Mouse (Mus musculus) ES-E14 (cell line): ENCODE data around the gene Phf24. TPM values are rescaled to one million over a fixed set of nuclear protein-coding genes. Genes with fewer than 3 reads are reported as not detected.

Source experiments
- DNase-seq: peaks from one replicate; pipeline ENCODE4 v3.0.0-alpha.2; 2013; ENCODE audit warnings: low read depth, low spot score
- H3K27ac ChIP-seq: 2 replicates; pipeline ENCODE4 v1.5.1; 2012; ENCODE audit warnings: low read depth, mild to moderate bottlenecking, low read length, moderate library complexity, mixed read lengths; ENCODE audit not compliant: poor library complexity, insufficient read depth, severe bottlenecking
- H3K36me3 ChIP-seq: 2 replicates; pipeline ENCODE4 v1.6.1; 2012; ENCODE audit warnings: mild to moderate bottlenecking, low read length, moderate library complexity, mixed read lengths; ENCODE audit not compliant: control insufficient read depth, poor library complexity, insufficient read depth, severe bottlenecking
- H3K4me1 ChIP-seq, 2 experiments: fragments of 150-350 bp in 1 of 2; sonication (generic) in 1 of 2; 2 replicates each; pipeline ENCODE4 v1.6.1; 2012; ENCODE audit warnings: low read length in 2 of 2, mild to moderate bottlenecking in 1 of 2, mixed read lengths in 1 of 2; ENCODE audit not compliant: control insufficient read depth in 2 of 2, insufficient read depth in 2 of 2, poor library complexity in 1 of 2
- H3K4me3 ChIP-seq, 2 experiments: fragments of 150-350 bp in 1 of 2; sonication (generic) in 1 of 2; 2 replicates each; pipeline ENCODE4 v1.5.1; 2012; ENCODE audit warnings: low read length in 2 of 2, low read depth in 1 of 2, mild to moderate bottlenecking in 1 of 2, mixed read lengths in 1 of 2; ENCODE audit not compliant: insufficient read depth in 1 of 2, poor library complexity in 1 of 2, severe bottlenecking in 1 of 2
- H3K9ac ChIP-seq: 2 replicates; pipeline ENCODE4 v1.6.1; 2012; ENCODE audit warnings: low read depth, mild to moderate bottlenecking, low read length, mixed read lengths; ENCODE audit not compliant: poor library complexity, insufficient read depth, severe bottlenecking
- H3K9me3 ChIP-seq: fragments of 150-350 bp; sonication (generic); 2 replicates; pipeline ENCODE4 v1.6.1; 2012; ENCODE audit warnings: low read depth, mild to moderate bottlenecking, low read length; ENCODE audit not compliant: control insufficient read depth, insufficient read depth
- CHD2 ChIP-seq: IDR thresholded peaks from 2 replicates; pipeline ENCODE4 v1.6.1; 2014; ENCODE audit warnings: mild to moderate bottlenecking, low read depth, low read length, inconsistent platforms
- HCFC1 ChIP-seq: IDR thresholded peaks from 2 replicates; pipeline ENCODE4 v1.6.1; 2012; ENCODE audit warnings: low read length, inconsistent platforms, borderline replicate concordance; ENCODE audit not compliant: insufficient read depth
- MAFK ChIP-seq: IDR thresholded peaks from 2 replicates; pipeline ENCODE4 v1.6.1; 2014; ENCODE audit warnings: mild to moderate bottlenecking, low read depth, low read length, inconsistent platforms; ENCODE audit not compliant: insufficient read depth
- ZC3H11A ChIP-seq: IDR thresholded peaks from 2 replicates; pipeline ENCODE4 v1.6.1; 2012; ENCODE audit warnings: low read depth, mild to moderate bottlenecking, inconsistent platforms, low read length, borderline replicate concordance
- ZNF384 ChIP-seq: IDR thresholded peaks from 2 replicates; pipeline ENCODE4 v1.6.1; 2012; ENCODE audit warnings: low read depth, low read length, inconsistent platforms
- in situ Hi-C, 2 experiments: fragments of 600-800 bp; cut with MboI; formaldehyde crosslinking; loops; one replicate each; pipeline ENCODE4 v1.15.1; 2025; ENCODE audit warnings: low sequenced_read_pairs in 2 of 2, inconsistent platforms in 1 of 2; ENCODE audit not compliant: unreplicated experiment in 2 of 2
- total RNA-seq: library from RNA; depleted of rRNA; stranded (reverse); fragments of 300-350 nt; gene quantifications from 2 replicates; pipeline ENCODE4 v1.2.3, GENCODE M21; 2012

Gene Phf24
- total RNA-seq, 1 experiment: 0.04 TPM

GRCm38 (mm10) chr4:42877657-42878056 lies 38.8 kb upstream of the Phf24 start:
- no peaks in the 10 kb centered on the region for H3K36me3 ChIP-seq
- TF ChIP-seq HCFC1: no peak
- H3K4me1 ChIP-seq: peaks cover 0 to under 1% of the 10 kb centered on the region in 2 experiments; a peak in 1 of 4 replicates
- no peaks in the 10 kb centered on the region for H3K9me3 ChIP-seq
- no peak overlapping the region for H3K4me3 ChIP-seq
- H3K9ac ChIP-seq: no peak overlapping the region
- no peak overlapping the region for H3K27ac ChIP-seq
- in situ Hi-C loops: loop anchor here (5.0 kb wide), 1 partner anchor 85 kb away; no protein-coding TSS in a partner anchor
- DNase-seq: no peak

GRCm38 (mm10) chr4:42879829-42880676 lies 36.4 kb upstream of the Phf24 start:
- Histone ChIP-seq H3K4me3 (no peak overlapping the region), H3K9me3 (no peaks in the 10 kb centered on the region), H3K4me1 (no peaks in the 10 kb centered on the region), H3K9ac (no peak overlapping the region), H3K27ac (no peak overlapping the region), H3K36me3 (no peaks in the 10 kb centered on the region)
- no peak for DNase-seq
- TF ChIP-seq CHD2: no peak
- TF ChIP-seq MAFK: no peak
- no peak for TF ChIP-seq ZC3H11A
- no peak for TF ChIP-seq ZNF384
- no peak for TF ChIP-seq HCFC1
- in situ Hi-C loops: loop anchor here (5.0 kb wide), 1 partner anchor 82 kb away; no protein-coding TSS in a partner anchor

DNA sequence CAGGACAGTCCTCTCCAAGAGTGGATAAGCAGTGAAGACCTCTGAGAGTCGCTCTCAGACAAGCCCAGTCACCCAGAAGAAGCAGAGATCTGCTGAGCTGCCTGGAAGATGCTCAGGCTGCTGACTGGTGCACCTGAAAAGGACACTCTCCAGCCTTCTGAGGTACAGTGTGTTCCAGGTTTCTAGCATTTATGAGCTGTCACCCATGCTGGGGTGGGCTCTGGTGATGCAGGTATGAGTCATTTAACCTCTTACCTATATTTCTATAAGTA lies 35.8 kb upstream of the Phf24 start:
- TF ChIP-seq ZC3H11A (no peak), HCFC1 (no peak), ZNF384 (no peak), MAFK (no peak), CHD2 (no peak)
- Histone ChIP-seq H3K9ac (no peak overlapping the region), H3K36me3 (no peaks in the 10 kb centered on the region), H3K4me1 (no peaks in the 10 kb centered on the region), H3K4me3 (no peak overlapping the region), H3K9me3 (no peaks in the 10 kb centered on the region), H3K27ac (no peak overlapping the region)
- no peak for DNase-seq
- in situ Hi-C loops: no loop called here

GRCm38 (mm10) chr4:42886926-42887325 lies 29.5 kb upstream of the Phf24 start:
- TF ChIP-seq ZC3H11A: no peak
- TF ChIP-seq HCFC1: no peak
- TF ChIP-seq ZNF384: no peak
- TF ChIP-seq MAFK: no peak
- no peak for TF ChIP-seq CHD2
- no peak for DNase-seq
- in situ Hi-C loops: no loop called here
- Histone ChIP-seq H3K4me1 (no peaks in the 10 kb centered on the region), H3K9me3 (no peaks in the 10 kb centered on the region), H3K27ac (no peak overlapping the region), H3K4me3 (no peak overlapping the region), H3K9ac (no peak overlapping the region), H3K36me3 (no peaks in the 10 kb centered on the region)
